15 mouse cellular contexts compared by ENCODE assay signal in the genomic region with DNA sequence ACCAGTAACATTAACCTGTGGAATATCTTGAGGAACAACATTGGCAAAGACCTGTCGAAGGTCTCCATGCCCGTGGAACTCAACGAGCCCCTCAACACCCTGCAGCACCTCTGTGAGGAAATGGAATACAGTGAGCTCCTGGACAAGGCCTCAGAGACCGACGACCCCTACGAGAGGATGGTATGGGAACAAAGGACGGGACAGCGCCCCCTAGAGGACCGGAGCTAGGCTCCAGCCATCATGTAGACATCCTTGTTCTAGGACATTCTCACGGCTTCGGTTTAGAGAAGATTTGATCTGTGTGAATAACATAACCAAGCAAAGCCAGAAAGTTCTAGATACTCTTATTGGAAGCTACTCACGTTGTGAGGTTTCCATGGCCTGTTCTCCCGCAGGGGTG.
A peak's percentile ranks its signal among the peaks of the same experiment; 100 is the strongest.
DNase-seq lines count a peak whose midpoint lies in the region; ATAC-seq and TF ChIP-seq lines count a peak whose summit lies in the region.
"Had no signal": no experiment of that assay in that cellular context is flagged by ENCODE, and none has a peak within 500 bp of the region (broad histone marks: within the 10 kb centered on the region; RNA-seq: fewer than 3 reads in every experiment).

No protein-coding gene starts in this region.

- no peak overlapping the region for H3K4me2 ChIP-seq in kidney, embryonic 16.5 days (replicated peaks; ENCODE audit: low read depth, low read length)
- no peak overlapping the region for H3K4me2 ChIP-seq in CH12.LX (ENCODE audit: insufficient read depth, low read depth, poor library complexity, severe bottlenecking)
- H3K4me2 ChIP-seq: embryonic facial prominence, embryonic 15.5 days had no signal

- in situ Hi-C loops in CH12.LX (cut with MboI; ENCODE audit: low pct_ligation_motif_present, low pct_unique_long_range_greater_than_20kb, low sequenced_read_pairs): no loop called here
- in situ Hi-C loops in Patski (cut with MboI; ENCODE audit: low pct_unique_long_range_greater_than_20kb): no loop called here

- H3K4me3 ChIP-seq in cerebellum, adult 2 months (replicated peaks; ENCODE audit: insufficient read depth, low read depth, low read length): no peak overlapping the region
- H3K4me3 ChIP-seq in kidney, embryonic 16.5 days (ENCODE audit: low read length): no peak overlapping the region
- H3K4me3 ChIP-seq in CH12.LX (replicated peaks in 1 of 3; ENCODE audit: low read depth in 2 of 3, low read length in 2 of 3, poor library complexity in 1 of 3): no peak overlapping the region
- H3K4me3 ChIP-seq: embryonic facial prominence, embryonic 15.5 days; heart, embryonic 10.5 days had no signal

- peak in 1 of 2 experiments; percentile 21 for DNase-seq in cerebellum, adult 2 months
- no peak for DNase-seq in cerebellum, adult 8-10 months
- DNase-seq in kidney, postnatal 25 days: peak; percentile 31 to 37
- no peak for DNase-seq in CH12.LX (ENCODE audit: extremely low read depth)
- no peak for DNase-seq in Patski (ENCODE audit: low read depth, low spot score)
- no peak for DNase-seq in right cerebral cortex, postnatal 36 days (ENCODE audit: low spot score in 2 of 2)
- DNase-seq in spleen, adult 12 weeks (ENCODE audit: low spot score): no peak
- DNase-seq: gastrocnemius, postnatal 14 days; heart, postnatal 36 days; kidney, postnatal 10 days; lung, adult 18-20 months had no signal

- no peaks in the 10 kb centered on the region for H3K4me1 ChIP-seq in cerebellum, adult 2 months (ENCODE audit: control insufficient read depth, insufficient read depth, low read length)
- H3K4me1 ChIP-seq in kidney, embryonic 16.5 days (ENCODE audit: insufficient read depth, low read length): no peaks in the 10 kb centered on the region
- H3K4me1 ChIP-seq in CH12.LX (ENCODE audit: control insufficient read depth in 1 of 2, insufficient read depth in 2 of 2): no peaks in the 10 kb centered on the region
- H3K4me1 ChIP-seq: embryonic facial prominence, embryonic 15.5 days; heart, embryonic 10.5 days had no signal

- no peaks in the 10 kb centered on the region for H3K79me2 ChIP-seq in CH12.LX (replicated peaks; ENCODE audit: control insufficient read depth, extremely low read depth, insufficient read depth, poor library complexity, severe bottlenecking)

- CTCF ChIA-PET in Patski (lab: Charles Lee): interaction anchor here (0.7 to 1.2 kb wide), 4 partner anchors 9 to 218 kb away, joined by 3 to 4 read pairs (median 4); no protein-coding TSS in a partner anchor

- 90% methylated on average over 13 of the region's 13 CpGs for WGBS in cerebellum, adult 2 months
- 92% methylated on average over 13 of the region's 13 CpGs for WGBS in kidney, embryonic 16.5 days

- peaks cover 7% of the 10 kb centered on the region; the same call in 1 of the 2 replicates for H3K36me3 ChIP-seq in kidney, embryonic 16.5 days (ENCODE audit: insufficient read depth, low read length)
- H3K36me3 ChIP-seq in CH12.LX (replicated peaks in 1 of 2; ENCODE audit: control insufficient read depth in 1 of 2, insufficient read depth in 1 of 2, low read length in 1 of 2): no peaks in the 10 kb centered on the region

- H3K27ac ChIP-seq in cerebellum, adult 2 months (ENCODE audit: insufficient read depth, low read length): no peak overlapping the region
- no peak overlapping the region for H3K27ac ChIP-seq in kidney, embryonic 16.5 days (ENCODE audit: low read length)
- H3K27ac ChIP-seq in CH12.LX (ENCODE audit: insufficient read depth, low read depth): no peak overlapping the region
- H3K27ac ChIP-seq: embryonic facial prominence, embryonic 15.5 days; heart, embryonic 10.5 days had no signal

- ATAC-seq in kidney, embryonic 16.5 days (ENCODE audit: low FRiP score, low TSS enrichment): no peak
- no peak for ATAC-seq in Patski
- ATAC-seq: forebrain, embryonic 14.5 days had no signal

- dilution Hi-C loops in CH12.LX (cut with MboI; ENCODE audit: extremely low pct_ligation_motif_present, extremely low pct_unique_long_range_greater_than_20kb, low sequenced_read_pairs): no loop called here

- no peaks in the 10 kb centered on the region for H3K27me3 ChIP-seq in cerebellum, adult 2 months (ENCODE audit: control insufficient read depth, insufficient read depth, low read length)
- no peaks in the 10 kb centered on the region for H3K27me3 ChIP-seq in kidney, embryonic 16.5 days (ENCODE audit: insufficient read depth, low read length)
- H3K27me3 ChIP-seq in CH12.LX (replicated peaks) (no peaks in the 10 kb centered on the region), Patski (no peaks in the 10 kb centered on the region)
- H3K27me3 ChIP-seq: embryonic facial prominence, embryonic 15.5 days had no signal

- no peak for TF ChIP-seq RAD21 in CH12.LX (IDR thresholded peaks at IDR 0.05; ENCODE audit: low read depth, low read length)

- POLR2A ChIA-PET in Patski (lab: Charles Lee): no interaction called here

- no peaks in the 10 kb centered on the region for H3K9me3 ChIP-seq in kidney, embryonic 16.5 days (ENCODE audit: low read length)
- H3K9me3 ChIP-seq in CH12.LX (replicated peaks; ENCODE audit: low read length): no peaks in the 10 kb centered on the region
- H3K9me3 ChIP-seq: embryonic facial prominence, embryonic 15.5 days; heart, embryonic 10.5 days had no signal

- no peak for TF ChIP-seq POLR2A in cerebellum, adult 2 months (IDR thresholded peaks at IDR 0.05; ENCODE audit: borderline replicate concordance, insufficient read depth, low read length)
- no peak for TF ChIP-seq POLR2A in CH12.LX (IDR thresholded peaks at IDR 0.05; ENCODE audit: low read depth, low read length)

- TF ChIP-seq CTCF in cerebellum, adult 2 months (IDR thresholded peaks at IDR 0.05; ENCODE audit: borderline replicate concordance, insufficient read depth, low read depth, low read length): peak; percentile 35; the same call in 1 of the 2 replicates
- TF ChIP-seq CTCF in CH12.LX (conservative IDR thresholded peaks at IDR 0.05 in 1 of 2, IDR thresholded peaks at IDR 0.05 in 1 of 2; ENCODE audit: low read depth in 2 of 2, low read length in 2 of 2): peak; percentile 16 to 32; a peak in 3 of 4 replicates
- peak; percentile 37 for TF ChIP-seq CTCF in Patski (IDR thresholded peaks at IDR 0.05)

- no peak overlapping the region for H3K9ac ChIP-seq in kidney, embryonic 16.5 days (replicated peaks; ENCODE audit: low read length)
- H3K9ac ChIP-seq in CH12.LX (ENCODE audit: insufficient read depth, low read depth): no peak overlapping the region
- H3K9ac ChIP-seq: embryonic facial prominence, embryonic 15.5 days had no signal

- no peak for TF ChIP-seq EP300 in CH12.LX (IDR thresholded peaks at IDR 0.05; ENCODE audit: low read length)

TF ChIP-seq in CH12.LX, 34 proteins besides CTCF, POLR2A, EP300 and RAD21:
- no peak for TF ChIP-seq POLR2AphosphoS2 (IDR thresholded peaks at IDR 0.05; ENCODE audit: low read depth, low read length)
- no peak for TF ChIP-seq JUND (conservative IDR thresholded peaks at IDR 0.05; ENCODE audit: low read depth, low read length)
- no peak for TF ChIP-seq ETS1 (conservative IDR thresholded peaks at IDR 0.05; ENCODE audit: low read depth, low read length)
- TF ChIP-seq TBP (conservative IDR thresholded peaks at IDR 0.05; ENCODE audit: low read depth, low read length): no peak
- no peak for TF ChIP-seq IRF4 (IDR thresholded peaks at IDR 0.05; ENCODE audit: low read depth, low read length)
- TF ChIP-seq JUN (IDR thresholded peaks at IDR 0.05; ENCODE audit: insufficient read depth, low read depth, low read length): no peak
- no peak for TF ChIP-seq ZC3H11A (IDR thresholded peaks at IDR 0.05; ENCODE audit: low read depth, low read length)
- TF ChIP-seq SMC3 (IDR thresholded peaks at IDR 0.05; ENCODE audit: low read depth, low read length): no peak
- no peak for TF ChIP-seq MYC (IDR thresholded peaks at IDR 0.05; ENCODE audit: low read depth, low read length)
- no peak for TF ChIP-seq MXI1 (IDR thresholded peaks at IDR 0.05; ENCODE audit: low read depth, low read length)
TF ChIP-seq in CH12.LX: peak in this region for 0.

Comparison
In these comparisons a context has a peak if more than half of its experiments do, and no peak if none do; other contexts are left out.
1. DNase-seq: peak in kidney, postnatal 25 days (2 of 2); none in cerebellum, adult 8-10 months (single experiment), CH12.LX (single experiment), Patski (single experiment), right cerebral cortex, postnatal 36 days (0 of 2) and spleen, adult 12 weeks (single experiment).
2. Peak in every context shown above with its lines, with median percentiles within 50 percentile points of each other: CTCF ChIP-seq.